Mouse (Mus musculus): ENCODE measurements around the gene Cd59b.
"Not testable (repeated sequence)": the region's sequence is repeated elsewhere in the genome, so short reads cannot be mapped to it uniquely, and the experiment has no call there.

- TF ChIP-seq POLR2A (IDR thresholded peaks at IDR 0.05; ENCODE audit: low read depth, low read length); CTCF (conservative IDR thresholded peaks at IDR 0.05; ENCODE audit: insufficient read depth, insufficient read length, low read depth, low read length): not testable (repeated sequence)
Observed at GRCm38 (mm10) chr2:104078285-104078684, 8.6 kb downstream of the Cd59b start.
